21 mouse cellular contexts compared by ENCODE assay signal in the genomic region with DNA sequence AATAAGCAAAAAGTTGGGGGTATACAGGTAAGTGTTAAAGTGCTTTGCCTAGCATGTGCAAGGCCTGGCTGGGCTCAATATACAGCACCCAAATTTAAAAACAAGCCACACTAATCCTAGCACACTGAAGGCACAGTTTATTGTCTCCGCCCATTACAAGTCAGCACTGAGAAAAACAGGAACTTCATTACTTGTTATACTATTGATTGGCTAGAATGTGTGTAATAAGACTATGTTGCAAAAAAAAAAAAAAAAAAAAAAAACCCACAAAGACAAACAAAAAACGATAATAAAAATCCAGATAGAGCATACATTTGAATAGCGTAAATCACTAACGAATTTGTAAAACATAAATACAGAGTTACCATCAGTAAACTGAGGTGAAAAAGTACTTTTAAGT.
"Had no signal": no experiment of that assay in that cellular context is flagged by ENCODE, and none has a peak within 500 bp of the region (broad histone marks: within the 10 kb centered on the region; RNA-seq: fewer than 3 reads in every experiment).

No protein-coding gene starts in this region.

- DNase-seq: kidney, adult 2 months; kidney, postnatal 25 days; liver; liver, embryonic 13.5 days; lung, adult 2 months; lung, postnatal 14 days; lung, postnatal 4 days; right cerebral cortex, adult 18-20 months; right cerebral cortex, postnatal 14 days; right cerebral cortex, postnatal 4 days; thymus, adult 2 months; thymus, postnatal 14 days; thymus, postnatal 4 days had no signal

- H3K27ac ChIP-seq: kidney, postnatal 0 days; limb, embryonic 10.5 days; limb, embryonic 13.5 days; liver, embryonic 13.5 days; midbrain, embryonic 10.5 days; midbrain, embryonic 13.5 days; stomach, postnatal 0 days had no signal

- H3K36me3 ChIP-seq: liver, embryonic 13.5 days; midbrain, embryonic 13.5 days had no signal

- H3K9ac ChIP-seq: limb, embryonic 13.5 days; liver, embryonic 13.5 days; midbrain, embryonic 13.5 days had no signal

- H3K27me3 ChIP-seq: limb, embryonic 13.5 days; liver, embryonic 13.5 days; megakaryocyte, embryonic 14.5 days; midbrain, embryonic 13.5 days had no signal

- ATAC-seq: midbrain, embryonic 13.5 days; midbrain, embryonic 16.5 days had no signal

- H3K9me3 ChIP-seq: limb, embryonic 10.5 days; limb, embryonic 13.5 days; liver, embryonic 13.5 days; megakaryocyte, embryonic 14.5 days; midbrain, embryonic 10.5 days; midbrain, embryonic 13.5 days had no signal

- H3K4me1 ChIP-seq: limb, embryonic 10.5 days had no signal

- H3K4me3 ChIP-seq: limb, embryonic 10.5 days; limb, embryonic 13.5 days; liver, embryonic 13.5 days; megakaryocyte, embryonic 14.5 days; midbrain, embryonic 10.5 days; midbrain, embryonic 13.5 days had no signal
